Mouse (Mus musculus) heart, postnatal 0 days (tissue): ENCODE measurements at regions not wholly inside any gene's neighbourhood (a gene's known extent, or its start where the extent isn't known, plus 50 kb on each side); places are given as distances from the start of the nearest gene placed in this dataset.

Experiments
- CTCF ChIP-seq: IDR thresholded peaks from 2 replicates; pipeline ENCODE4 v1.5.1; 2016; ENCODE audit warnings: antibody characterized with exemption, control low read depth, low read depth
- EP300 ChIP-seq: IDR thresholded peaks from 2 replicates; pipeline ENCODE4 v1.6.1; 2016; ENCODE audit warnings: antibody characterized with exemption, low read depth

- no peak for TF ChIP-seq CTCF
- TF ChIP-seq EP300 = no peak
Measured at GRCm38 (mm10) chr5:97226425-97226824, 115.0 kb upstream of the Paqr3 start.
